Mouse (Mus musculus): ENCODE measurements at regions not wholly inside any gene's neighbourhood (a gene's known extent, or its start where the extent isn't known, plus 50 kb on each side); places are given as distances from the start of the nearest gene placed in this dataset.

GRCm38 (mm10) chr14:67174929-67175328 lies 1165.9 kb upstream of the Gulo start:
- TF ChIP-seq POLR2A (IDR thresholded peaks at IDR 0.05; ENCODE audit: low read depth, low read length): no peak
- no peak for TF ChIP-seq CTCF (conservative IDR thresholded peaks at IDR 0.05; ENCODE audit: insufficient read depth, insufficient read length, low read depth, low read length)
